Mouse (Mus musculus): ENCODE measurements around the gene Crx.

The Crx gene

DNA sequence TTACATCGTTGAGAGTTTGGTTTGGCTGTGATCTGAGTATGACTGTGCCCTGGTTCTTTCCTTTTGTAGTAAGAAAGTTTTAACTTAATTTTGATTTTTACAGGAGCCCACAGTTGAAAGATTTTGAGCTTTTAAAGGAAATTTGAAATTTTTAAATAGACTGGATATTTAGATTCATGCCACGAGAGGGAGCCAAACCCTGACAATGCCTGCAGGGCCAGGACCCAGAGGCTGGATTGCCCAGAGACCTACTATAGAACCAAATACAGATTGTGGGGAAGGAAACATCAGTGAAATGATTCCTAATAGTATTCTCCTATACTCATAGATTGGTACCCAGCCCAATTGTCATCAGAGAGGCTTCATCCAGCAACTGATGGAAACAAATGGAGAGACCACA lies 20.1 kb downstream of the Crx start:
- DNase-seq (ENCODE audit: low read depth) = peak; percentile 66

DNA sequence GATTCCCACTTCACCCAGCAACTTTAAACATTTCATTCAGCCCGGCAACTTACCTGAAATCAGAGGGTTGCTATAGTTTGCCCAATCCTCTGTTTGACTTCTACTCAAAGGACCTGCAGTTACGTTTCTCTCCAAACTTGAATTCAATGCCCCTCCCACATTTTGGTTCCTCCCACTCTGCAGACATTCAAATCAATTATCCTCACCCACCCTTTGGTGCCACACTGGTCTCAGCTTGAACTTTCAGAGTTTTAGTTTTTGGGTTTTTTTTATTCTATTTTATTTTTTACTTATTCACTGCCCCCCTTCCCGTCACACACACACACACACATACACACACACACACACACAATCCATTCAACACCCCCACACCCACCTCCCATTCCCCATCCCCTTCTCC lies 40.2 kb downstream of the Crx start, which contains the start of gene Obox6:
TSS of gene Obox6 (minus strand) at position 101 of the 400 bp plus-strand sequence.
- no peak for DNase-seq (ENCODE audit: low read depth)

Measured in NIH3T3 (cell line).